Mouse (Mus musculus) liver, postnatal 0 days (tissue): Measurements from ENCODE around the gene Brpf3.

Experiments
- CTCF ChIP-seq: sonication (generic); IDR thresholded peaks from 2 replicates; pipeline ENCODE4 v1.5.1; 2016; ENCODE audit warnings: antibody characterized with exemption, low read depth
- EP300 ChIP-seq: IDR thresholded peaks from 2 replicates; pipeline ENCODE4 v1.6.1; 2016; ENCODE audit warnings: antibody characterized with exemption, low read depth, mild to moderate bottlenecking

- TF ChIP-seq CTCF (peak; percentile 66), EP300 (no peak)
Measured at GRCm38 (mm10) chr17:28800671-28801412, at the start of gene Brpf3.
